Mouse (Mus musculus): ENCODE results near the gene Matk.

- no peak for TF ChIP-seq TCF12 (IDR thresholded peaks at IDR 0.05; ENCODE audit: insufficient read depth, poor library complexity, severe bottlenecking)
- peak; percentile 90 for TF ChIP-seq POLR2A (IDR thresholded peaks at IDR 0.05; ENCODE audit: insufficient read length, low read depth)
- no peak for TF ChIP-seq E2F4 (IDR thresholded peaks at IDR 0.05; ENCODE audit: insufficient read depth)
- TF ChIP-seq MYOD1 (IDR thresholded peaks at IDR 0.05; ENCODE audit: control insufficient read depth in 1 of 3, insufficient read length in 2 of 3, low read depth in 2 of 3): peak in 1 of 3 experiments; percentile 2
- peak; percentile 29 for TF ChIP-seq MAX (IDR thresholded peaks at IDR 0.05; ENCODE audit: low read depth)
- TF ChIP-seq MYOG (IDR thresholded peaks at IDR 0.05; ENCODE audit: control insufficient read depth in 1 of 3, insufficient read depth in 1 of 3, insufficient read length in 2 of 3, low read depth in 2 of 3): no peak
- TF ChIP-seq POLR2AphosphoS2 (IDR thresholded peaks at IDR 0.05; ENCODE audit: insufficient read length, low read depth): peak; percentile 86
- TF ChIP-seq REST (IDR thresholded peaks at IDR 0.05; ENCODE audit: insufficient read depth, insufficient read length): no peak
These were observed 13.7 kb downstream of the Matk start, which contains the start of the genes Mrpl54 and Apba3 for GRCm38 (mm10) chr10:81266211-81267105.
